Mouse (Mus musculus) frontal cortex, adult 2 months (tissue): ENCODE results near the gene Tcf7l1. TPM values are rescaled to one million over a fixed set of nuclear protein-coding genes. Genes with fewer than 3 reads are reported as not detected.
A peak's percentile ranks its signal among the peaks of the same experiment; 100 is the strongest.

Source experiments
- DNase-seq, 2 experiments: peaks; one replicate each; pipeline ENCODE4 v3.0.0; 2022; ENCODE audit warnings: low spot score in 1 of 2; ENCODE audit errors: extremely low spot score in 1 of 2
- polyA plus RNA-seq: library from polyadenylated mRNA; depleted of rRNA; stranded (reverse); fragments of >200 nt; gene quantifications from 2 replicates; pipeline ENCODE4 v1.2.3, GENCODE M21; 2012; rRNA removed

The Tcf7l1 gene
- polyA plus RNA-seq, 1 experiment = 5.4 TPM

- peak; percentile 49 to 88 for DNase-seq
These were observed 187.3 kb downstream of the Tcf7l1 start for GRCm38 (mm10) chr6:72601732-72602131.

GRCm38 (mm10) chr6:72600771-72601170 is 188.3 kb downstream of the Tcf7l1 start:
- no peak for DNase-seq

- DNase-seq = no peak
These were observed 188.8 kb downstream of the Tcf7l1 start for GRCm38 (mm10) chr6:72600216-72600615.

- DNase-seq = no peak
These were observed 190.1 kb downstream of the Tcf7l1 start for GRCm38 (mm10) chr6:72598791-72599557.

- DNase-seq = peak; percentile 92 to 96
These were observed 190.9 kb downstream of the Tcf7l1 start, which contains the start of the genes Elmod3 and Retsat for GRCm38 (mm10) chr6:72597956-72598753. Gene Elmod3, minus strand, starts transcription at chr6:72598413. Gene Retsat, plus strand, starts transcription at chr6:72598475.

GRCm38 (mm10) chr6:72597083-72597874 is 191.8 kb downstream of the Tcf7l1 start:
- no peak for DNase-seq

GRCm38 (mm10) chr6:72593914-72594313 is 195.1 kb downstream of the Tcf7l1 start:
- DNase-seq = no peak

- DNase-seq = no peak
These were observed 195.8 kb downstream of the Tcf7l1 start for GRCm38 (mm10) chr6:72593011-72593803.

GRCm38 (mm10) chr6:72590111-72590510 is 198.9 kb downstream of the Tcf7l1 start:
- DNase-seq = no peak

- DNase-seq = no peak
These were observed 200.7 kb downstream of the Tcf7l1 start for GRCm38 (mm10) chr6:72588307-72588706.

- DNase-seq = no peak
These were observed 202.4 kb downstream of the Tcf7l1 start for GRCm38 (mm10) chr6:72586701-72587100.

GRCm38 (mm10) chr6:72584154-72584553 is 204.9 kb downstream of the Tcf7l1 start:
- DNase-seq = no peak

- DNase-seq = no peak
These were observed 205.7 kb downstream of the Tcf7l1 start for GRCm38 (mm10) chr6:72583211-72583839.

GRCm38 (mm10) chr6:72581625-72582382 is 207.2 kb downstream of the Tcf7l1 start:
- DNase-seq = no peak

Other genes starting within 250 kb of the Tcf7l1 start
- gene Capg, start 244.9 kb downstream of the Tcf7l1 start, polyA plus RNA-seq = 3.5 and 4.7 TPM in 2 replicates
- gene Elmod3, start 190.8 kb downstream of the Tcf7l1 start, polyA plus RNA-seq = 24.0 and 25.0 TPM in 2 replicates
- 10.1 TPM in 2 replicates for gene Retsat, start 190.8 kb downstream of the Tcf7l1 start, polyA plus RNA-seq
- gene Tgoln1, start 172.3 kb downstream of the Tcf7l1 start, polyA plus RNA-seq = 60.7 and 68.7 TPM in 2 replicates
- 73.0 and 89.1 TPM in 2 replicates for gene Kcmf1, start 110.7 kb upstream of the Tcf7l1 start, polyA plus RNA-seq
- 603 and 636 TPM in 2 replicates for gene Tmsb10, start 169.5 kb upstream of the Tcf7l1 start, polyA plus RNA-seq